Mouse (Mus musculus) heart, postnatal 0 days (tissue): ENCODE results near the gene Flvcr1.

Source experiments
- CTCF ChIP-seq: IDR thresholded peaks from 2 replicates; pipeline ENCODE4 v1.5.1; 2016; ENCODE audit warnings: antibody characterized with exemption, control low read depth, low read depth
- EP300 ChIP-seq: IDR thresholded peaks from 2 replicates; pipeline ENCODE4 v1.6.1; 2016; ENCODE audit warnings: antibody characterized with exemption, low read depth

GRCm38 (mm10) chr1:191062781-191063485 lies 37.0 kb upstream of the Flvcr1 start, which contains the start of the genes Tatdn3 and Nsl1:
- TF ChIP-seq CTCF, result peak; percentile 34
- 0 out of 2 replicates have a peak, but pooled peaks have one; percentile 27 for TF ChIP-seq EP300
